Mouse (Mus musculus): ENCODE measurements around the gene H2al1f. TPM values are rescaled to one million over a fixed set of nuclear protein-coding genes. Genes with fewer than 3 reads are reported as not detected.

H2al1f gene
- total and polyA plus RNA-seq, 3 experiments, result not detected

DNA sequence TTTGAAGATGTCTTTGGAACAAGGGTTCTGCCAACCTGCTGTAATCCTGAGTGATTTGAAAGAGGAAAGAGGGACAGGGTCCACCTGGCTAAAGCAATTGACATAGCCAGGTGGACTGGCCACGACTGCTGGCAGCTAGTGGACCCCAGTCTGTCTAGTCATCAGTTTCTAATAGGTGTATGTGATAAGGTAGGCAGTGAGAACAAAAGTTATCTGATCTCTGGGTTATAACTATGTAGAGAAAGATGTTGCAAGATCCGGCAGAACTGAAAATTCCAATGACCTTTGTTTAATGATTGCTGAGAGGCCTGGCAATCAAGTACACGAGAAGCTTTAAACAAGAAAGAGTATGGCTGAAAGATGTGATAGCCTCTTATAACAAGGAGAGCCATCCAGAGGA is 41.8 kb upstream of the H2al1f start (continued):
- no peak for TF ChIP-seq USF2 (IDR thresholded peaks at IDR 0.05; ENCODE audit: borderline replicate concordance in 1 of 2, insufficient read depth in 1 of 2, low read depth in 1 of 2, low read length in 2 of 2)
- TF ChIP-seq NRF1 (IDR thresholded peaks at IDR 0.05; ENCODE audit: insufficient read depth, low read depth, low read length, poor library complexity, severe bottlenecking), result no peak
- no peak for TF ChIP-seq CHD2 (IDR thresholded peaks at IDR 0.05; ENCODE audit: low read length)
- no peak for TF ChIP-seq EP300 (IDR thresholded peaks at IDR 0.05; ENCODE audit: low read depth in 1 of 2, low read length in 2 of 2)
- no peak for TF ChIP-seq ZMIZ1 (IDR thresholded peaks at IDR 0.05; ENCODE audit: low read depth, low read length)
- no peak for TF ChIP-seq TBP (IDR thresholded peaks at IDR 0.05; ENCODE audit: low read depth, low read length)

DNA sequence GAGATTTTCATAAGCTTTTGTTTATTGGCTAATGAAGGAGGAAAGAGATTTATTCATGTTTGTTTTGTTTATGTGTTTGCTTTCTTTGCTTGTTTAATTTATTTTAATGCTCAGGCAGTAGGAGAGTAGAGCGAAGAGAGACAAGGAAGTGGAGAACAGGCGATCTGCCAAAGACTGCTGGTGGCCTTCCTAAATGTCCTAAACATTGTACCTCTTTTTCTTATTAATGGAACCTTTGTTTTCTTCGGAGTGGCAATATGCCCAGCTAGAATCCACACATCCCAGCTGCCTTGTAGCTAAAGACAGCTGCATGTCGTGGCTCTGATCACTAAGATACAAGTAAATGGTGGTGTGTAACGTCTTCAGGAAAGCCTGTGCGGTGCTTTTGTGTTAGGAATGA is 37.9 kb upstream of the H2al1f start:
- Histone ChIP-seq H3K4me3 (ENCODE audit: control insufficient read depth in 1 of 2, insufficient read depth in 1 of 2, low read depth in 2 of 2, low read length in 2 of 2) (no peak overlapping the region), H3K9me3 (replicated peaks; ENCODE audit: insufficient read depth, low read length) (no peaks in the 10 kb centered on the region), H3K27ac (ENCODE audit: control insufficient read depth, low read depth, low read length) (no peak overlapping the region), H3K36me3 (ENCODE audit: control insufficient read depth in 1 of 2, insufficient read depth in 2 of 2, low read length in 2 of 2) (no peaks in the 10 kb centered on the region), H3K27me3 (ENCODE audit: control insufficient read depth in 1 of 2, insufficient read depth in 2 of 2, low read length in 2 of 2) (no peaks in the 10 kb centered on the region), H3K79me2 (ENCODE audit: control insufficient read depth, insufficient read depth, low read length, poor library complexity) (no peaks in the 10 kb centered on the region), H3K9ac (ENCODE audit: control insufficient read depth, low read depth, low read length, poor library complexity, severe bottlenecking) (no peak overlapping the region), H3K4me1 (ENCODE audit: control insufficient read depth in 1 of 2, insufficient read depth in 2 of 2, low read length in 2 of 2) (no peaks in the 10 kb centered on the region)
- DNase-seq (ENCODE audit: low read depth, low spot score), result no peak
- TF ChIP-seq HCFC1 (IDR thresholded peaks at IDR 0.05; ENCODE audit: low read depth, low read length) (no peak), TBP (IDR thresholded peaks at IDR 0.05; ENCODE audit: low read depth, low read length) (no peak), NRF1 (IDR thresholded peaks at IDR 0.05; ENCODE audit: insufficient read depth, low read depth, low read length, poor library complexity, severe bottlenecking) (no peak), MXI1 (IDR thresholded peaks at IDR 0.05; ENCODE audit: low read depth, low read length) (no peak), USF2 (IDR thresholded peaks at IDR 0.05; ENCODE audit: borderline replicate concordance in 1 of 2, insufficient read depth in 1 of 2, low read depth in 1 of 2, low read length in 2 of 2) (no peak), RAD21 (IDR thresholded peaks at IDR 0.05; ENCODE audit: low read depth, low read length) (no peak), TCF12 (IDR thresholded peaks at IDR 0.05; ENCODE audit: low read depth, low read length) (no peak), ZC3H11A (IDR thresholded peaks at IDR 0.05; ENCODE audit: low read depth, low read length) (no peak), GATA1 (IDR thresholded peaks at IDR 0.05; ENCODE audit: low read depth, low read length) (no peak), MAX (IDR thresholded peaks at IDR 0.05; ENCODE audit: low read length) (no peak), MAFK (IDR thresholded peaks at IDR 0.05; ENCODE audit: borderline replicate concordance, low read depth, low read length) (no peak), MYC (IDR thresholded peaks at IDR 0.05; ENCODE audit: low read depth, low read length) (no peak), KAT2A (conservative IDR thresholded peaks at IDR 0.05; ENCODE audit: low read depth, low read length) (no peak), USF1 (IDR thresholded peaks at IDR 0.05; ENCODE audit: low read depth, low read length) (no peak), ZMIZ1 (IDR thresholded peaks at IDR 0.05; ENCODE audit: low read depth, low read length) (no peak), ZKSCAN1 (IDR thresholded peaks at IDR 0.05; ENCODE audit: low read depth, low read length) (no peak), MYB (IDR thresholded peaks at IDR 0.05; ENCODE audit: low read depth, low read length) (no peak)
